Mouse (Mus musculus): ENCODE measurements around the gene Zfp84. TPM values are rescaled to one million over a fixed set of nuclear protein-coding genes. Genes with fewer than 3 reads are reported as not detected.
"Not testable (repeated sequence)": the region's sequence is repeated elsewhere in the genome, so short reads cannot be mapped to it uniquely, and the experiment has no call there.

Gene Zfp84
- total RNA-seq (2021) = 10 to 100 TPM; 14.8 to 15.2 TPM
- long read RNA-seq, experiment 1, full-length matches to known transcripts = 4 of 5 reads
- long read RNA-seq, experiment 1, partial matches to known transcripts = 0 of 5 reads
- long read RNA-seq, experiment 1, other reads (novel, unspliced or antisense) = 1 of 5 reads
- long read RNA-seq, experiment 2, full-length matches to known transcripts = 7 of 13 reads
- long read RNA-seq, experiment 2, partial matches to known transcripts = 1 of 13 reads
- long read RNA-seq, experiment 2, other reads (novel, unspliced or antisense) = 5 of 13 reads

DNA sequence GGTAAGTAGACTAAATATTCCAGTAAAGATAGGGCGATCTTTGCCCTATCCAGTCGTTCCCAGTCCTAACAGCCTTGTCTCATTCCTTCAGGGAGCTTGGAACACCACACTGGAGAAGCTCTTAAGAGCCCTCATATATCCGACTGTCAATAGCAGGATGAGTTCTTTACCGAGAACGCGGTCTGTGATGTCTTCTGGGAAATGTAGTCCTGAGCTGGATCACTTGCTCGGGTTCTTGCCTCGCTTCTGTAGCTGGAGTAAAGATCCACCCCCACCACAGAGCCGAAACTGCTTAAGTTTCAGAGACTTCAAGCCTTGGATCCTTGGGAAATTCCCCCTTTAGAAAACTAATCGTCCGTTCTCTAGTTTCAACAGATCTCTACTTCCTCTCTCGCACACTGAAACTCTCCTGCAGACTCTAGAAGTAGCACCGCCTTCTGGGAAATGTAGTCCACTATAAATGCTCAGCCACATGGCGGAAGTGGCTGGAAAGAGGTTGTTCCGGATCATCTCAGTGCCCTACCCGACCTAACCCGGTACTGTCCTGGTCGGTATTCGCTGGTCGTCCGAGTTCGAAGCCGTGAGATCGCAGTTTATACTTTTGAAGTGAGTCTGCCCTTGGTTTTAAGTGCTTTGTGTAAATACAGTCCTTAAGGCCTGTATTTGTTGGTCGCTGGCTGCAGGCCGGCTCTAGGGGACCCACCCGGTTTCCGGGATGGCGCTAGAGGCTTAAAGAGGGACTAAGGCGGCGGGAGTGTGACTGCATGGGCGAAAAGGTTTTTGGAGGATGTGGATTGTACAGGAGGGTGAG, at the start of gene Zfp84:
TSS of gene Zfp84 (plus strand) at position 463 of the 811 bp plus-strand sequence.
- DNase-seq (ENCODE audit: low spot score in 2 of 2) = peak; percentile 71 to 76

DNA sequence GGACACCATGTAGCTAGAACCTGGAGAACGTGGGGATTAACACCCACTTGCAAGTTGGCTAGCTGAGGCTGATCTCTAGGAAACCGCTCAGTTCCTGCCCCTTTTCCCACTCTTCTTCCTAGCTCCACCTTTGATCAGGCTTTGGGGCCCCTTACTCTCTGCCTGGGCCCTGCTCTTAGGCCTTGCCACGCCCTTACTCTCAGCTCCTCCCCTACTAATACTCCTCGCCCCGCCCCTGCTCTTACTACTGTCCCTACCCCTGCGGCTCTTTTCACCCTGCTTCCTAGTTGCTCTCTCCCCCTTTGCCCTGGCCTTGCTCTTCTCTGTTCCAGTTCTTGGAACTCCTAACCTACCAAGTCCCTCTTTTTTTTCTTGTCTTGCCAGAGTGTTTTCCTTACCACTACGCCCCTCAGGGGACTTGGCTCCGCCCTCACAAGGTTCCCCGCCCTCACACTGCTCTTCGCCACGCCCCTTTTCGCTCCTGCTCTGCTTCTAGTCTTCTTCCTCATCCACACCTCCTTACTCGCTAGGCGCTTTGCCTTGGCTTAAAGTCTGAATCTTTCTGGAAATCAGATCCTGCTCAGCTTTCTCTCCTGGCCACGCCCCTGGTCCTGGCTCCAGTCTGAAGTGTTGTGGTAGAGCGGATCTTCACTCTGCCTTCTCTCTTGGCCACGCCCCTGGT, 42.8 kb upstream of the Zfp84 start:
- not testable (repeated sequence) for DNase-seq (ENCODE audit: low spot score in 2 of 2)

GRCm38 (mm10) chr7:29726860-29727259, 41.5 kb upstream of the Zfp84 start, which contains the start of gene Catsperg2:
TSS of gene Catsperg2 (minus strand) at chr7:29727032.
- not testable (repeated sequence) for DNase-seq (ENCODE audit: low spot score in 2 of 2)

- no peak for DNase-seq (ENCODE audit: low spot score in 2 of 2)
Observed at GRCm38 (mm10) chr7:29728055-29728454, 40.3 kb upstream of the Zfp84 start.

GRCm38 (mm10) chr7:29742258-29742657, 26.1 kb upstream of the Zfp84 start:
- DNase-seq (ENCODE audit: low spot score in 2 of 2) = no peak

DNA sequence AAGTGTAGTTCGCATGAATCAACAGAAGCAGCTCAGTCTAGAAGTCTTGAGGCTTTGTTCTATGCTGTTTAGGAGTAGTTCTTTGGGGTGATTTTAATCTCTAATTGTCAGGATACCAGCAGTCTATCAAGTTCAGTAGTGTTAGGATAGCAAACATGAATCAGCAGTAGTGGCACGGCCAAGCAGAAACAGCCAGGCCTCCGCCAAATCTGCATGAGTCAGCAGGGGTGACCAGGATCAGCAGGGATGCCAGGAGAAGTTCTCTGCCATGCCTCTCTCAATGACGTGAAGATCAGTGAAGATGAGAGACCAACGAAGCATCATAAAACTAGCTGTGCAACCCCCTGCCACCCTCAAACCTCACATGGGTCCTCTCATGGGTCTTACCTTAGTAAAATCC, 7.9 kb upstream of the Zfp84 start:
- DNase-seq (ENCODE audit: low spot score in 2 of 2) = no peak

DNA sequence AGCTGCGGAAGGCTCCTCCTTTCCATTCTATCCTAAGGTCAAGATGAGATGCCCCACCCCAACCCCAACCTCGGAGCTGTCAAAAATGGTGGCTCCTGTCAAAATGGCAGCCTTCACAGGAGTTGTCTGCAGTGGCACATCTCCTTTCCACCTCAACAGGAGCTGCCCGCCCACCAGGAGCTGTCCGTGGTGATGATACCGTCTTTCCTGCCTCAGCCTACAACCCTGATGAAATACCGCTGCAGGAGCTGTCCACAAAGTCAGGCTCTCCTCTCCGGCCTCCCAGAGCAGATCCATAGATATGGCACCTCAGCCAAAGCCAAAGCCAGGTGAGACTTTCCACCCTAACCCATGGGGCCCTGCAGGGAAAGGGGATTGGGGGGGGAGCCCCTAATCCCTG, 3.6 kb upstream of the Zfp84 start:
- DNase-seq (ENCODE audit: low spot score in 2 of 2) = no peak

DNA sequence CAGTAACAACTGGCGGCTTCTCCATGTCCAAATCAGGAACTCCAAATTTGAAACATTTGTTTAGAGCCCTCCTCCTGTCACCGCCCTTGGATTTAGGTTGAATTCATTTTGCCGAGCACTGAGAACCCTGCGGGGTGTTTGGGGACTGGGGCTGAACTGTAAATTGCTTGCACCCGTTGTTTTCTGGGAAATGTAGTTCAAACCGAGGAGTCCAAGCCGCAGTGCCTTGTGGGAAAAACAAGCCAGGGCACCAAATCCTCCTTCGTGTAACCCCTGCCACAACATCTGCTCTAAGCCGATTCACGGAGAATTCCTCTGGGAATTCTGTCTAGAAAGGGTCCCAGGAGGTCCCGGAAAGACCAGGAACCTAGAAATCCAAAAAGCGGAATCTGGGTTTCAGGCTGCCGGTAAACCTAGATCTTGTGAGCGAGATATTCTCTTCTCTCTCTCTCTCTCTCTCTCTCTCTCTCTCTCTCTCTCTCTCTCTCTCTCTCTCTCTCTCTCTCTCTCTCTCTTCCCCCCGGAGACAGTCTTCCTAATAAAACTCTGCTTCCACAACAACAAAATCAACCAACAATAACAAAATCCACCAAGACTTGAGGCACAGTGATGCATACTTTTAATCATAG, 1.2 kb upstream of the Zfp84 start:
- peak; percentile 71 to 72 for DNase-seq (ENCODE audit: low spot score in 2 of 2)

DNA sequence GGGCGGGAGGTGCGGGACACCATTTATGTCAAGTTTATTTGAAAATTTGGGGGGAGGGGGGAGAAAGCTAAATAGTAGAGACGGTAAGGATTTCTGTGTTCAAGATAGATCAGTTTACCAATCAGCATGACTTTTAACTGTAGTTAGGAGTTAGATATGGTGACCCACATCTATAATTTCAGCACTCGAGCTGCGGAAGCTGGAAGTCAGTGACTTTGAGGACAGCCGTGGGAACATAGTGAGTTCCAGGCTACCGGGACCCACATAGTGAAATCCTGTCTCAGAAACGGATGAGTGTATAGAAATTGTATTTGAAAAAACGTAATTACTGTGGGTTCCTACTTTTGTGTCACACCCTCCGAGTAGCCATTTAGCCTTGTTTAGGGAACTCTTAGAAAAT, 628 bp downstream of the Zfp84 start:
- no peak for DNase-seq (ENCODE audit: low spot score in 2 of 2)

DNA sequence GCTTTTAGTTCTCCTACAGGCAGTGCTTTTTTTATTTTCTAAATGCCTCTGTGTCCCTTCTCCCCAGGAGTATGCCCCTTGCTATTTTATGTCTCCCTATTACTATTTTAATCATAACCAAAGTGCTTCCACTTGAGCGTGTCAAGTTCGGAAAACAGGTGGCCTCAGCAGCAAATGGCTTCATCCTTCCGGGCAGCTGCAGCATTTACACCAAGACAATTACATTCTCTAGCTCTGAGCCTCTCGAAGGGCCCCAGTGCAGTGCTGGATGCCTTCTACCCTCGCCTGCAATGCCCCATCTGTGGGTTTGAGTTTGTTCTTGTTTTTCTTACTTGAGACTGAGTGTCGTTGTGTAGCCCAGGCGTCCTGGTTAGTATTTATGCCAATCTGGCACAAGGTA, 5.2 kb downstream of the Zfp84 start:
- no peak for DNase-seq (ENCODE audit: low spot score in 2 of 2)

GRCm38 (mm10) chr7:29774371-29774770, 6.0 kb downstream of the Zfp84 start:
- no peak for DNase-seq (ENCODE audit: low spot score in 2 of 2)

DNA sequence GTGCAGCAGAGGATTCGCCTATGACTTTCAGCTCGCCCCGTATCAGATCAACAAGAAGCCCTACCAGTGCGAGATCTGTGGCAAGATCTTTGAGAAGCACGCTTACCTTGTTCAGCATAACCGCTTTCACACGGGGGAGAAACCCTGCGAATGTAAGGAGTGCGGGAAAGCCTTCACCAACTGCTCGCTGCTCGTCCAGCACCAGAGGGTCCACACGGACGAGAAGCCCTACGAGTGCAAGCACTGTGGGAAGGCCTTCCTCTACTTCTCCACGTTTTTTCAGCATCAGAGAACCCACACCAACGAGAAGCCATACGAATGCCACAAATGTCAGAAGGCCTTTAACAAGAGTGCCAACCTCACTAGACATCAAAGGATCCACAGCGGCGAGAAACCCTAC, 8.2 kb downstream of the Zfp84 start:
- DNase-seq (ENCODE audit: low spot score in 2 of 2) = no peak

GRCm38 (mm10) chr7:29777372-29777771, 9.0 kb downstream of the Zfp84 start:
- no peak for DNase-seq (ENCODE audit: low spot score in 2 of 2)

- peak; percentile 64 to 75 for DNase-seq (ENCODE audit: low spot score in 2 of 2)
Observed at GRCm38 (mm10) chr7:29783871-29784551, 15.7 kb downstream of the Zfp84 start, which contains the start of gene Zfp30. TSS of gene Zfp30 (plus strand) at chr7:29783998.

- DNase-seq (ENCODE audit: low spot score in 2 of 2) = no peak
Observed at GRCm38 (mm10) chr7:29785023-29785422, 16.7 kb downstream of the Zfp84 start.

GRCm38 (mm10) chr7:29785888-29786287, 17.5 kb downstream of the Zfp84 start:
- DNase-seq (ENCODE audit: low spot score in 2 of 2) = no peak

DNA sequence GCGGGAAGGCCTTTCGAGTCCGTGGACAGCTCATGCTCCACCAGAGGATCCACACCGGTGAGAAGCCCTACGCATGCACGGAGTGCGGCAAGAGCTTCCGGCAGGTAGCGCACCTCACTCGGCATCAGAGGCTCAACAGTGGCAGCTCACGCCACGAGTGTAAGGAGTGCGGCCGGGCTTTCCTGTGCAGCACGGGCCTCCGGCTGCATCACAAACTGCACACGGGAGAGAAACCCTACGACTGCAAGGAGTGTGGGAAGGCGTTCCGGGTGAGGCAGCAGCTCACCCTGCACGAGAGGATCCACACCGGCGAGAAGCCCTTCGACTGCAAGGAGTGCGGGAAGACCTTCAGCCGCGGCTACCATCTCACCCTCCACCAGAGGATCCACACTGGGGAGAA, 24.6 kb downstream of the Zfp84 start:
- DNase-seq (ENCODE audit: low spot score in 2 of 2) = no peak

DNA sequence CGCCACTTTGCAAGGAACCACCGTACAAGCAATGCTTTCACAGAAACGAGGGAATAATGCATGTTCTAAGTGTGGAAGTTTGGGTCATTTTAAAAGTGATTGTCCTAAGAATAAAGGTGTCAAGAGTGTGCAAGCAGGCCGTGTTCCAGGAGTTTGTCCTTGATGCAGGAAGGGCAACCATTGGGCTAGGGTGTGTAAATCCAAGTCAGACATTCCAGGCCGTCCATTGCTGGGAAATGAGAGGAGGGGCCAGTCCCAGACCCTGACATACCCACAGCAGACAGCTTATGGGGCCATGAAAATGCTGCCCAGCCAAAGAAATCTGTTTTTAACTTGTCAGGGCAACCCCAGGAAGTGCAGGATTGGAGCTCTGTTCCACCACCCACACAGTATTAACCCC, 38.7 kb downstream of the Zfp84 start:
- no peak for DNase-seq (ENCODE audit: low spot score in 2 of 2)

- no peak for DNase-seq (ENCODE audit: low spot score in 2 of 2)
Observed at GRCm38 (mm10) chr7:29812244-29812643, 43.9 kb downstream of the Zfp84 start.

DNA sequence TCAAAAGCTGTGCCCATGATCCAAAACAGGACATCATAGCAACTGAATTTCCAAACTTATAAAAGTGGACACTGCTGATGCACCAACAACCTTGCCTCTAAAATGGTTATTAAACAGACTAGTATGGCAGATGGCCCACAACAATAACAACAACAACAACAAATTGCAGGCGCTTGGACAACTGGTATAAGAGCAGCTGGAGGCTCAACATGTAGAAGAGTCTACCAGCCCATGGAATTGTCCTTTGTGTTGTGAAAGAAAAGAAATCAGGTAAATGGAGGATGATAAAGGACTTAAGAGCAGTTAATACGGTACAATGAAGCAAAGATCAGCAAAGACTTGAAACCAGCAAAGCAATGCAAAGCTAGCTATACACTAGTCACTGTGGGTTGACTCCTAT, 46.0 kb downstream of the Zfp84 start:
- no peak for DNase-seq (ENCODE audit: low spot score in 2 of 2)
